Mouse (Mus musculus) brain, embryonic 14.5 days (tissue): ENCODE data around the gene Ins1. TPM values are rescaled to one million over a fixed set of nuclear protein-coding genes. Genes with fewer than 3 reads are reported as not detected.

Experiments
- DNase-seq: peaks from one replicate; pipeline ENCODE4 v3.0.0-alpha.2; 2011; ENCODE audit warnings: low read depth
- POLR2A ChIP-seq: fragments of 200-500 bp; IDR thresholded peaks from 2 replicates; pipeline ENCODE4 v1.6.1; 2012; ENCODE audit warnings: mild to moderate bottlenecking, inconsistent platforms, borderline replicate concordance; ENCODE audit not compliant: poor library complexity, insufficient read depth, insufficient read length, severe bottlenecking; ENCODE audit errors: extremely low read depth
- polyA plus RNA-seq: library from polyadenylated mRNA; depleted of rRNA; stranded (reverse); fragments of >200 nt; gene quantifications from 2 replicates; pipeline ENCODE4 v1.2.3, GENCODE M21; 2012; rRNA removed

Gene Ins1
- not detected in 2 replicates for polyA plus RNA-seq

DNA sequence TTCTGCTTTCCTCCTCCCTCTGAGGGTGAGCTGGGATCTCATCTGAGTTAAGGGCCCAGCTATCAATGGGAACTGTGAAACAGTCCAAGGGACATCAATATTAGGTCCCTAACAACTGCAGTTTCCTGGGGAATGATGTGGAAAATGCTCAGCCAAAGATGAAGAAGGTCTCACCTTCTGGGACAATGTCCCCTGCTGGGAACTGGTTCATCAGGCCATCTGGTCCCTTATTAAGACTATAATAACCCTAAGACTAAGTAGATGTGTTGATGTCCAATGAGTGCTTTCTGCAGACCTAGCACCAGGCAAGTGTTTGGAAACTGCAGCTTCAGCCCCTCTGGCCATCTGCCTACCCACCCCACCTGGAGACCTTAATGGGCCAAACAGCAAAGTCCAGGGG, at the start of gene Ins1:
Gene Ins1, plus strand, starts transcription at position 301 of the 400 bp plus-strand sequence.
- no peak for TF ChIP-seq POLR2A
- DNase-seq: no peak
